In genomic region chr17:67090997-67091396, GRCm38 (mm10) we compare ENCODE assay signal across 30 mouse cellular contexts.
DNase-seq lines count a peak whose midpoint lies in the region; ATAC-seq lines count a peak whose summit lies in the region.
"Had no signal": no experiment of that assay in that cellular context is flagged by ENCODE, and none has a peak within 500 bp of the region (broad histone marks: within the 10 kb centered on the region; RNA-seq: fewer than 3 reads in every experiment).

No protein-coding gene starts in this region.

- no peaks in the 10 kb centered on the region for H3K9me3 ChIP-seq in forebrain, embryonic 14.5 days (replicated peaks; ENCODE audit: control insufficient read depth, low read length)
- H3K9me3 ChIP-seq in forebrain, embryonic 11.5 days (ENCODE audit: control insufficient read depth, low read length): no peaks in the 10 kb centered on the region
- no peaks in the 10 kb centered on the region for H3K9me3 ChIP-seq in hindbrain, embryonic 15.5 days
- no peaks in the 10 kb centered on the region for H3K9me3 ChIP-seq in hindbrain, embryonic 10.5 days
- H3K9me3 ChIP-seq in forebrain, embryonic 16.5 days (ENCODE audit: control insufficient read depth, low read length): no peaks in the 10 kb centered on the region
- H3K9me3 ChIP-seq: embryonic facial prominence, embryonic 13.5 days; heart, embryonic 13.5 days; limb, embryonic 15.5 days; liver, embryonic 13.5 days; midbrain, embryonic 13.5 days; neural tube, embryonic 12.5 days; stomach, embryonic 15.5 days had no signal

- H3K4me3 ChIP-seq in forebrain, embryonic 14.5 days (ENCODE audit: low read depth, low read length): no peak overlapping the region
- H3K4me3 ChIP-seq in forebrain, embryonic 11.5 days (ENCODE audit: low read depth, low read length): no peak overlapping the region
- H3K4me3 ChIP-seq in hindbrain, embryonic 15.5 days: no peak overlapping the region
- no peak overlapping the region for H3K4me3 ChIP-seq in hindbrain, embryonic 10.5 days
- H3K4me3 ChIP-seq in forebrain, embryonic 16.5 days (replicated peaks; ENCODE audit: low read length): no peak overlapping the region
- H3K4me3 ChIP-seq: embryonic facial prominence, embryonic 13.5 days; heart, embryonic 13.5 days; limb, embryonic 15.5 days; liver, embryonic 13.5 days; megakaryocyte, embryonic 14.5 days; midbrain, embryonic 13.5 days; neural tube, embryonic 12.5 days; stomach, embryonic 15.5 days had no signal

- H3K27me3 ChIP-seq in forebrain, embryonic 14.5 days (replicated peaks; ENCODE audit: control insufficient read depth, insufficient read depth, low read length): no peaks in the 10 kb centered on the region
- H3K27me3 ChIP-seq in forebrain, embryonic 11.5 days (ENCODE audit: control insufficient read depth, insufficient read depth, low read length): no peaks in the 10 kb centered on the region
- H3K27me3 ChIP-seq in hindbrain, embryonic 15.5 days: no peaks in the 10 kb centered on the region
- no peaks in the 10 kb centered on the region for H3K27me3 ChIP-seq in hindbrain, embryonic 10.5 days (ENCODE audit: insufficient read depth, poor library complexity, severe bottlenecking)
- no peaks in the 10 kb centered on the region for H3K27me3 ChIP-seq in forebrain, embryonic 16.5 days (replicated peaks; ENCODE audit: control insufficient read depth, insufficient read depth, low read length)
- H3K27me3 ChIP-seq: embryonic facial prominence, embryonic 13.5 days; heart, embryonic 13.5 days; limb, embryonic 15.5 days; liver, embryonic 13.5 days; megakaryocyte, embryonic 14.5 days; midbrain, embryonic 13.5 days; neural tube, embryonic 12.5 days; stomach, embryonic 15.5 days had no signal

- intact Hi-C loops in heart, postnatal 10 days (cut with DNase I): no loop called here

- peak; percentile 39 for DNase-seq in forebrain, embryonic 14.5 days (ENCODE audit: low spot score)
- DNase-seq in forebrain, embryonic 11.5 days (ENCODE audit: low spot score): no peak
- no peak for DNase-seq in hindbrain, embryonic 10.5 days (ENCODE audit: low spot score)
- peak; percentile 52 for DNase-seq in Muller cell, postnatal 12 days (ENCODE audit: inconsistent ontology term)
- DNase-seq in spleen, postnatal 36 days (ENCODE audit: low spot score in 2 of 2): no peak
- no peak for DNase-seq in heart, postnatal 10 days
- DNase-seq: adrenal gland, postnatal 36 days; cerebellum, adult 2 months; gastrocnemius, postnatal 25 days; heart, postnatal 14 days; kidney, adult 8-10 months; kidney, postnatal 4 days; liver, embryonic 13.5 days; lung, adult 18-20 months; lung, postnatal 4 days; retina, postnatal 1 day; right cerebral cortex, postnatal 14 days had no signal

- ATAC-seq in forebrain, embryonic 14.5 days: peak; percentile 15; the same call in 1 of the 2 replicates
- no peak for ATAC-seq in forebrain, embryonic 11.5 days (replicated peaks; ENCODE audit: low FRiP score)
- peak; percentile 54; the same call in 1 of the 2 replicates for ATAC-seq in hindbrain, embryonic 15.5 days (ENCODE audit: low FRiP score, low read depth)
- ATAC-seq in forebrain, embryonic 16.5 days: peak; percentile 47; the same call in 1 of the 2 replicates
- ATAC-seq: CD4-positive, CD25-positive, alpha-beta regulatory T cell, adult 4 months; intestine, embryonic 16.5 days; lung, postnatal 0 days; midbrain, embryonic 13.5 days had no signal

- peaks cover 3% of the 10 kb centered on the region; the same call in 1 of the 2 replicates for H3K4me1 ChIP-seq in forebrain, embryonic 14.5 days (ENCODE audit: control insufficient read depth, insufficient read depth, low read length)
- H3K4me1 ChIP-seq in forebrain, embryonic 11.5 days (replicated peaks; ENCODE audit: control insufficient read depth, insufficient read depth, low read length): no peaks in the 10 kb centered on the region
- peaks cover 13% of the 10 kb centered on the region for H3K4me1 ChIP-seq in hindbrain, embryonic 15.5 days (replicated peaks)
- H3K4me1 ChIP-seq in hindbrain, embryonic 10.5 days (replicated peaks): no peaks in the 10 kb centered on the region
- H3K4me1 ChIP-seq in forebrain, embryonic 16.5 days (replicated peaks; ENCODE audit: control insufficient read depth, insufficient read depth, low read length): peaks cover 7% of the 10 kb centered on the region; the same call in 1 of the 2 replicates
- H3K4me1 ChIP-seq: embryonic facial prominence, embryonic 13.5 days; liver, embryonic 13.5 days; megakaryocyte, embryonic 14.5 days; neural tube, embryonic 12.5 days; stomach, embryonic 15.5 days had no signal

- no peak overlapping the region for H3K9ac ChIP-seq in forebrain, embryonic 14.5 days (ENCODE audit: low read length)
- no peak overlapping the region for H3K9ac ChIP-seq in forebrain, embryonic 11.5 days (ENCODE audit: low read length)
- no peak overlapping the region for H3K9ac ChIP-seq in hindbrain, embryonic 15.5 days
- no peak overlapping the region for H3K9ac ChIP-seq in forebrain, embryonic 16.5 days (replicated peaks; ENCODE audit: low read depth, low read length)
- H3K9ac ChIP-seq: embryonic facial prominence, embryonic 13.5 days; heart, embryonic 13.5 days; limb, embryonic 15.5 days; liver, embryonic 13.5 days; midbrain, embryonic 13.5 days; neural tube, embryonic 12.5 days; stomach, embryonic 15.5 days had no signal

- H3K4me2 ChIP-seq in forebrain, embryonic 14.5 days (ENCODE audit: low read length): no peak overlapping the region
- H3K4me2 ChIP-seq in forebrain, embryonic 11.5 days (ENCODE audit: low read depth, low read length, severe bottlenecking): no peak overlapping the region
- H3K4me2 ChIP-seq in hindbrain, embryonic 15.5 days: no peak overlapping the region
- H3K4me2 ChIP-seq in forebrain, embryonic 16.5 days (ENCODE audit: low read length): no peak overlapping the region
- H3K4me2 ChIP-seq: embryonic facial prominence, embryonic 13.5 days; heart, embryonic 13.5 days; limb, embryonic 15.5 days; liver, embryonic 13.5 days; midbrain, embryonic 13.5 days; neural tube, embryonic 12.5 days; stomach, embryonic 15.5 days had no signal

- H3K36me3 ChIP-seq in forebrain, embryonic 14.5 days (ENCODE audit: control insufficient read depth, insufficient read depth, low read length): no peaks in the 10 kb centered on the region
- H3K36me3 ChIP-seq in forebrain, embryonic 11.5 days (ENCODE audit: control insufficient read depth, insufficient read depth, low read length): no peaks in the 10 kb centered on the region
- no peaks in the 10 kb centered on the region for H3K36me3 ChIP-seq in hindbrain, embryonic 15.5 days
- H3K36me3 ChIP-seq in hindbrain, embryonic 10.5 days: no peaks in the 10 kb centered on the region
- no peaks in the 10 kb centered on the region for H3K36me3 ChIP-seq in forebrain, embryonic 16.5 days (ENCODE audit: control insufficient read depth, insufficient read depth)
- H3K36me3 ChIP-seq: embryonic facial prominence, embryonic 13.5 days; limb, embryonic 15.5 days; liver, embryonic 13.5 days; midbrain, embryonic 13.5 days; neural tube, embryonic 12.5 days; stomach, embryonic 15.5 days had no signal

- 44% methylated on average over 5 of the region's 5 CpGs for WGBS in forebrain, embryonic 14.5 days
- WGBS in forebrain, embryonic 11.5 days: 72% methylated on average over 5 of the region's 5 CpGs
- 53% methylated on average over 5 of the region's 5 CpGs for WGBS in hindbrain, embryonic 15.5 days
- 89% methylated on average over 5 of the region's 5 CpGs for WGBS in hindbrain, embryonic 10.5 days
- WGBS in forebrain, embryonic 16.5 days: 35% methylated on average over 5 of the region's 5 CpGs

- H3K27ac ChIP-seq in forebrain, embryonic 14.5 days (ENCODE audit: low read depth, low read length): no peak overlapping the region
- no peak overlapping the region for H3K27ac ChIP-seq in forebrain, embryonic 11.5 days (ENCODE audit: low read depth, low read length)
- no peak overlapping the region; the same call in 1 of the 2 replicates for H3K27ac ChIP-seq in hindbrain, embryonic 15.5 days (replicated peaks)
- no peak overlapping the region for H3K27ac ChIP-seq in hindbrain, embryonic 10.5 days
- H3K27ac ChIP-seq in forebrain, embryonic 16.5 days (ENCODE audit: low read length): no peak overlapping the region
- H3K27ac ChIP-seq: embryonic facial prominence, embryonic 13.5 days; heart, embryonic 13.5 days; kidney, postnatal 0 days; limb, embryonic 15.5 days; liver, embryonic 13.5 days; midbrain, embryonic 13.5 days; neural tube, embryonic 12.5 days; stomach, embryonic 15.5 days had no signal

Comparison
In these comparisons a context has a peak if more than half of its experiments do, and no peak if none do; other contexts are left out.
1. DNase-seq: peak in forebrain, embryonic 14.5 days (single experiment) and Muller cell, postnatal 12 days (single experiment); none in forebrain, embryonic 11.5 days (single experiment), hindbrain, embryonic 10.5 days (single experiment), spleen, postnatal 36 days (0 of 2) and heart, postnatal 10 days (0 of 2).